Mouse (Mus musculus) Patski (cell line): ENCODE results near the gene Smim20. TPM values are rescaled to one million over a fixed set of nuclear protein-coding genes. Genes with fewer than 3 reads are reported as not detected.

Experiments
- ATAC-seq: fragments of 100-300 bp; one replicate; pipeline ENCODE4 v1.8.0; 2021
- CTCF ChIA-PET: fragments of 350-600 bp; sonication (Branson Sonifier 250); formaldehyde crosslinking; loops from one replicate; lab custom pipeline; 2022; ENCODE audit warnings: inconsistent platforms; lab: Charles Lee
- POLR2A ChIA-PET: fragments of 350-600 bp; sonication (Branson Sonifier 250); formaldehyde crosslinking; loops from one replicate; lab custom pipeline; 2022; ENCODE audit warnings: antibody characterized with exemption, inconsistent platforms; lab: Charles Lee
- DNase-seq: peaks from one replicate; pipeline ENCODE4 v3.0.0-alpha.2; 2011; ENCODE audit warnings: low read depth, low spot score
- H3K27me3 ChIP-seq: fragments of 371-371 bp; one replicate; pipeline ENCODE4 v1.5.1; 2021
- CTCF ChIP-seq: fragments of 100-300 bp; IDR thresholded peaks from one replicate; pipeline ENCODE4 v1.5.1; 2021
- in situ Hi-C: fragments of 300-500 bp; cut with MboI; formaldehyde crosslinking; loops from 3 replicates; pipeline ENCODE4 v1.11.1; 2018; ENCODE audit warnings: low pct_unique_long_range_greater_than_20kb, mixed read lengths
- polyA plus RNA-seq: library from polyadenylated mRNA; unstranded; gene quantifications from one replicate; pipeline ENCODE4 v1.2.3, GENCODE M21; 2021

The Smim20 gene
- polyA plus RNA-seq, 1 experiment from 2014 or later, result 91.7 TPM

DNA sequence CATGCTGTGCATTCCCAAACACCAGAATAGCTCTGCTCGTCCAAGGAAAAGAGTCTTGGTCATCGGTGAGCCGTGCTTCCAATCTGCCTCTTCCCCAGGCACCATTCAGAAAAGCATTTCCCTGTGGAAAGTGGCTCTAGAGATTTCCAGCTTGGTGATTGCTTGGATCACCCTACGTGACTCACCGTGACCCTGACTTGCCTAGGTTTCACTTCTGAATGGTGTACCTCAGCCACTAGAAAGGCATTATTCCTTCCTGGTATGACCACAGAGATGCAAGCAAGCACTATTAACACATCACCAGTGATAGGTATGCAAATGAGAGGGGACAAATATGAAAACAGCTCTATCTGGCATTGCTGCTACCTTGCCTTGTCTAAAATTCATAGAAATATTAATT lies 24.9 kb upstream of the Smim20 start:
- in situ Hi-C loops, result no loop called here
- POLR2A ChIA-PET, result no interaction called here
- ATAC-seq, result no peak
- CTCF ChIA-PET, result interaction anchor here (2.3 kb wide), 1 partner anchor 13 kb away, joined by 7 read pairs; no protein-coding TSS in a partner anchor
- no peak for TF ChIP-seq CTCF
- DNase-seq, result no peak
- H3K27me3 ChIP-seq, result no peaks in the 10 kb centered on the region

DNA sequence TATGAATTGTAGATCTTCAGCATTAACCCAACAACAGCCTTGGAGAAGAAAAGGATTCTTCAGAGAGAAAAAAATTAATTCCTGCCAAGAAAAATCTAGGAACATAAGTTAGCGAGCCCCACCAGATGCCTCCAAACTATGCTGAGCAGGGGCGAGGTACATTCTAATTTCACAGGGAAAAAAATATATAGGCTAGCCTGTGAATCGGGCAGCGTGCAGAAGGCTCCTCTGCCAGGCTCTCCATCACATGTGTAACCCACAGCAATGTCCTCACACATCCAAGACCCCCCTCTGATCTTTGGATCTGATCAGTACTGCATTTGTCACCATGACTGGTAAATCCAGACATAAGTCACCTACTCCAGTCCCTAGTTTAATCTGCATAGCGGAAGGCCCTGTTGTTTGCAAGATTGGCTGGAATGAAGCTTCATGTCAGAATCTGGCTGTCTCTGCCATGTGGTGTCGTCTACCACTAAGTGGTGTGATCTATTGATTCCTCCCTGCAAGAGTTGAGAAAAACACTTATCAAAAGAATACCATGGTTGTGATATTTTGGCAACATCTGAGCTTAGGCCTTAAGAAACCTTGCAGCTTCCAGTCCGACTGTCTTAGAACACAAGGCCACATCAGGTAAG lies 23.9 kb upstream of the Smim20 start:
- in situ Hi-C loops, result no loop called here

DNA sequence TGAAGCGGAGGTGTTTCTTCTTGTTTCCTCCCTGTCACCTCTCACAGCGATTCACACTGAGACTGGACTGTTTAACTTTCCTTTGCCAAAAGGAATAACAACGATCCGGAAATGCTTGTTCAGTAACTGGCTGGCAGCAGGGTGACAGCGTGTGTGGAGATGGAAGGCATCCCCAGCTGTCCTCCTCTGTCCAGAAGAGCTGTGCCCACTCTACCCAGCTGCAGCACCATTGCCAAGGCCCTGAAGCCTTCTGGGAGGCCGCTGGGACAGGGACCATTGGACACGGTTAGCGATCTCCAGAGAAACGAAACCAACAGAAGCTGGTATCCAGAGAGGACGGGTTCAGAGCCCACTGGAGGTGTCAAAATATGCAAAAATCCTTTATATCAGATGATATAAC lies 22.9 kb upstream of the Smim20 start:
- in situ Hi-C loops, result no loop called here
- no peak for DNase-seq
- no peak for ATAC-seq
- POLR2A ChIA-PET, result no interaction called here
- no peak for TF ChIP-seq CTCF
- CTCF ChIA-PET, result no interaction called here
- no peaks in the 10 kb centered on the region for H3K27me3 ChIP-seq

More for the DNA sequence above, 23.9 kb upstream of the Smim20 start:
- ChIA-PET CTCF (interaction anchor here (1.0 to 2.3 kb wide), 2 partner anchors 12 kb away, joined by 3 to 7 read pairs; no protein-coding TSS in a partner anchor), POLR2A (no interaction called here)
- ATAC-seq, result no peak
- no peaks in the 10 kb centered on the region for H3K27me3 ChIP-seq
- no peak for DNase-seq
- no peak for TF ChIP-seq CTCF

DNA sequence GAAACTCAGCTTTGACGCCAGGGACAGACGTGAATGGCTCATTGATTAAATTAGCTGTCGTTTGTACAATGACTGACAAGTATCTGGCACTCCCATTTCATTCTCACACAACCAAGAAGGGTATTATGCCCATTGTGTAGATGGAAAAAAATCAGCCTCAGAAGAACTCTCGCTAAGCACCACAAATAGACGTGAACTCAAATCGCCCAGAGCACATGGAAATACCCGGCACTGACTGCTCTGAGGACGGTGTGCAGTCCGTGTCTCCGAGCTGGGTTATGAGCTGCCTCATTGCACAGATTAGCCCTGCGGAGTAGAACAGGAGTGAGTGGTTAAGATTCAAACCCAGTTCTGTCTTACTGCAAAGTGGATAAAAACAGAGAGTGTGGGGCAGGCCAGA lies 18.4 kb upstream of the Smim20 start:
- in situ Hi-C loops, result no loop called here
- no peak for DNase-seq
- ATAC-seq, result no peak
- TF ChIP-seq CTCF, result no peak
- POLR2A ChIA-PET, result interaction anchor here (0.7 kb wide), 1 partner anchor 18 kb away, joined by 3 read pairs; no protein-coding TSS in a partner anchor
- CTCF ChIA-PET, result interaction anchor here (0.9 kb wide), 1 partner anchor 11 kb away, joined by 3 read pairs; no protein-coding TSS in a partner anchor
- peaks cover 10% of the 10 kb centered on the region for H3K27me3 ChIP-seq

DNA sequence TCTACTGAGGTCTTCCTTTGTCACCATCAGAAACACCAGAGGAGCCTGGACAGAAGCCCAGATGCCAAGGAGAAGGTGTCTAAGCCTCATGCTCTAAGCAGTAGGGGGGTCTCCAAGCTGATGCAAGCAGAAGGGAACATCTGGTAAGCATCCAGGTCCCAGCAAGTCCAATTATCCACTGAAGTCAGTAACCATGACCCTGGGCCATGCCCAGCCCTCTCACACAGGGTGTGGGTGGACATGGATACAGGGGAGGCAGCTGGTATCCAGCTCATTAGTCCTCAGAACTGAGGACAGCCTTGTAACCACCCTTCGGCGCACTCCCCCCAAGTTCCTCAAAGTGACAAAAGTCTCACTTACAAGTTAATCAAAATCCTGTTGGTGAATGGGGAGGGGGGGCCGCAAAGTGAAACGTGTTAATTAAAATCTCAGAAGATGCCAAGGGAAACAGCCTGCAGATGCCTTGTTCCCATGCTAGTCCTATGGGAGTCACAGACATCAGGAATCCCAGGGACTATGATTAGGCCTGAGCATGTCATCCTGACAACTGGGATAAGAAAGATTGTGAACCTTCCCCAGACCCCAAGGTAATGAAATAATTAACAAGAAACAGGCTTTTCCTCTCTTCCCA lies 17.3 kb upstream of the Smim20 start:
- ChIA-PET CTCF (interaction anchor here (0.9 kb wide), 1 partner anchor 10 kb away, joined by 3 read pairs; no protein-coding TSS in a partner anchor), POLR2A (no interaction called here)
- DNase-seq (no peak), ATAC-seq (no peak)
- no peak for TF ChIP-seq CTCF
- peaks cover 10% of the 10 kb centered on the region for H3K27me3 ChIP-seq
- in situ Hi-C loops, result no loop called here

DNA sequence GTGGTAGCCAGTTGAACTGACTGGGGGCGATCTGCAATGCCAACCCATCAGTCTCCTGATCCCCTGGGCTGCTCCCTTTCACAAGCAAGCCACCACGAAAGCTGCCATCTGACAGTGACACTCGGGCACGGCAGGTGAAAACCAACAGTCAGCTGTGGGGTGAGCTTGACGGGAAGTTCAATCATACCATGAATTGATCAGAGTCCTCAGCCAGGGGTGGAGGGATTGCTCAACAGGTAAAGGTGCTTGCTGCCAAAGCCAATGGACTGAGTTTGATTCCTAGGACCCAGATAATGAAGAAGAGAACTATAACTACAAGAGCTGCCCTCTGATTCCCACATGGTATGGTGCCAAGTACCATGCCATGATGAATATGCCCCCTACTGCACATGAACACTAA lies 12.7 kb upstream of the Smim20 start:
- ChIA-PET POLR2A (interaction anchor here (0.9 kb wide), 1 partner anchor 14 kb away, joined by 3 read pairs; no protein-coding TSS in a partner anchor), CTCF (interaction anchor here (1.1 to 2.2 kb wide), 3 partner anchors 9 to 24 kb away, joined by 3 to 7 read pairs (median 3); no protein-coding TSS in a partner anchor)
- no peak for DNase-seq
- no peak for ATAC-seq
- no peak for TF ChIP-seq CTCF
- in situ Hi-C loops, result no loop called here
- H3K27me3 ChIP-seq, result peaks cover 10% of the 10 kb centered on the region

DNA sequence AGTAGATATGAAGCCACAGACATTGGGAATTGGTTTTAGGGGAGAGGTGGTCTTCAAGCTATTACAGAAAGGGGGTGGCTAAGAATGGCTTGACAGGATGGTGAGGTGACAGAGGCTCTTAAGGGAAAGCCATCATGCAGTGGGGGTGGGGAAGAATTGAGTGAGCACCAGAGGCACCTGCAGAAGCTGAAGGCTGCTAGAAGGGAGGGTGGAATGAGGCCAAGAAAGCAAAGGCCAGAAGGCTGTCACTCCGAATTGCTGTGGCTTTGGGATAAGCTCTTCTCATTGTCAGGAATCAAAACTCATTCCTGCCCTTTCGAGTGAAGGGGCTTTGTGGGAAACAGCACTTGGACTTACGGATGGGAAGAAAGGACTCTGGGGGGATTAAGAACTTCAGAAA lies 12.1 kb upstream of the Smim20 start:
- no peak for DNase-seq
- ChIA-PET POLR2A (interaction anchor here (1.0 kb wide), 1 partner anchor 10 kb away, joined by 3 read pairs; no protein-coding TSS in a partner anchor), CTCF (interaction anchor here (2.2 kb wide), 1 partner anchor 12 kb away, joined by 7 read pairs; no protein-coding TSS in a partner anchor)
- ATAC-seq, result no peak
- TF ChIP-seq CTCF, result no peak
- H3K27me3 ChIP-seq, result peaks cover 10% of the 10 kb centered on the region
- in situ Hi-C loops, result no loop called here

DNA sequence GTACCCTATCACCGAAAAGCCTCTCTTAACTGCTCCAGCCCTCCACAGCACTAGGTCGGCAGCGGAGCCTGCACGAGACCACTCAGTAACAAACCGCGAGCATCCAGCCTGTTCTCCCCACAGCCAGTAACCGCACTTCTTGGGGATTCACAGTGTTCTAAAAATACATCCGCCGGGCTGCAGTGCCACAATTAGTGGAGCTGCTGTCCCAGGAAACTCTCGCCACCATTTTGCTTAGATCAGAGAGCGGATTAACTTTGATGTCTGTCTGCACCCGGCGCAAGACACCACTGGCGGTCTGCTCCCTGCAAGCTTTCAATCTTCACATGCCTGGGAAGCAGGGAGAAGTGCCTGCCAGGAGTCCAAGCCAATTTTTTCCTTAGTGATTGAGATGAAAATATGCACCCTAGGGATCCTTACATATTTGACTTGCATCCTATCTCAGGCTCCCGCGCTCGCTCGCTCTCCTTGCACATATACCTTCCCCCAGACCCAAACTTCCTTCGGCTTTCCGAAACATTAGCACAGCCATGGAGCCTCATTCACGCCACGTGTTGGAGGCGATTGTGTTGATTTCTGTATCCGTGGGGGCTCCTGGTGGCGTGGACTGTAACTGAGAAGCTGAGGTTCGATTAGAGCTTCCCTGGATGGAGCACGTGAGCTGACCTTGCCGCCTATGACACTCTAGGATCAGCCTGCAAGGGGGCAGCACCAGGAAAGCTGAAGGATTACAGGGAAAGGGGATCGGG lies 8.7 kb upstream of the Smim20 start:
- POLR2A ChIA-PET, result no interaction called here
- in situ Hi-C loops, result no loop called here
- no peaks in the 10 kb centered on the region for H3K27me3 ChIP-seq
- ATAC-seq, result no peak
- no peak for DNase-seq
- TF ChIP-seq CTCF, result no peak
- CTCF ChIA-PET, result interaction anchor here (1.5 to 1.8 kb wide), 3 partner anchors 10 to 22 kb away, joined by 3 to 6 read pairs (median 4); no protein-coding TSS in a partner anchor

DNA sequence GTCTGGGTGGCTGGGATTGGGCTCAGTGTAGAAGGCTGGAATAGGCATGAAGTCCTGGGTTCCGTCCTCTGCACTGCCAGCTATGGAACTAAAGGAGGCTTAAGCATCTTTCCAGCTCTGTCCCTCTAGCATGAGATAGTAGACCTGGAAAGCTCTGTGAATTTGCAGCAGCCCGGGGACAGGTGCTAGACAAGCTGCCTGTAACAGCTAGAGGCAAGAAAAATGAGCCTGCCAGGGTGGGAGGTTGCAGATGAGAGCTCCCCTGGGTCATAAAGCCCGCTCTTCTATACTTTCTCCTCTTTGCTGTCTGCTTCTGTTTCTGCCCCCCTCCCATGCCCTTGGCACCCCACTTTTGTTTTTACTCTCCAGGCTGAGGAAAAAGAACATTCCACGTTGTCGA lies 7.0 kb upstream of the Smim20 start:
- no peak for ATAC-seq
- in situ Hi-C loops, result no loop called here
- no peak for TF ChIP-seq CTCF
- ChIA-PET CTCF (interaction anchor here (1.0 to 1.8 kb wide), 2 partner anchors 8 to 11 kb away, joined by 3 to 6 read pairs; no protein-coding TSS in a partner anchor), POLR2A (interaction anchor here (0.6 kb wide), 1 partner anchor 407 kb away, joined by 4 read pairs; no protein-coding TSS in a partner anchor)
- no peak for DNase-seq
- H3K27me3 ChIP-seq, result no peaks in the 10 kb centered on the region

DNA sequence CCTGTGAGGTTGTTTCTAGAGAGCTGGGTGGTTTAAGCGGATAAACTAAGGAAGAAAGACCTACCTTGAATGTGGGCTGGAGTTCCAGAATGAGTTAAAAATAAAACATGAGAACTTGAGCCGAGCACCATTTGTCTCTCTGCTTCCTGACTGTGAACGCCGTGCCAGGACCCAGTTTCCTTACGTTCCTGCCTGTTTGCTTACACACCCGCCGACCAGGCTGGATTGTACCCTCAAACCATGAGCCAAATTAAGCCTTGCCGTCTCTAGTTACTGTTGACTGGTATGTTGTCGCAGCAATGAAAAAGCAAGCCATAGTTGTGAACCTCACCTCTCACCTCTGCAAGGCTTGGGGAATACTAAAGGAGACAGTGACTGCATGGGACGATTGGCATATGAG lies 4.9 kb upstream of the Smim20 start:
- POLR2A ChIA-PET, result no interaction called here
- no peak for TF ChIP-seq CTCF
- CTCF ChIA-PET, result no interaction called here
- ATAC-seq (no peak), DNase-seq (no peak)
- in situ Hi-C loops, result no loop called here
- H3K27me3 ChIP-seq, result no peaks in the 10 kb centered on the region
